Mouse (Mus musculus) right cerebral cortex, postnatal 14 days (tissue): ENCODE results near the gene Ampd2.

Experiments
- DNase-seq: peaks from one replicate; pipeline ENCODE4 v3.0.0; 2022

Gene Ampd2

GRCm38 (mm10) chr3:108086470-108086979 is at the start of gene Ampd2:
Ampd2 (minus strand) TSS chr3:108086651.
- peak; percentile 55 for DNase-seq

GRCm38 (mm10) chr3:108134701-108135100 is 48.2 kb upstream of the Ampd2 start:
- peak; percentile 58 for DNase-seq

GRCm38 (mm10) chr3:108132484-108132883 is 46.0 kb upstream of the Ampd2 start:
- no peak for DNase-seq

- no peak for DNase-seq
These were observed 45.4 kb upstream of the Ampd2 start for GRCm38 (mm10) chr3:108131821-108132220.

GRCm38 (mm10) chr3:108131216-108131615 is 44.8 kb upstream of the Ampd2 start:
- DNase-seq, result no peak

GRCm38 (mm10) chr3:108129804-108130203 is 43.4 kb upstream of the Ampd2 start:
- DNase-seq, result no peak

GRCm38 (mm10) chr3:108129367-108129766 is 42.9 kb upstream of the Ampd2 start:
- DNase-seq, result no peak

- DNase-seq, result no peak
These were observed 42.1 kb upstream of the Ampd2 start for GRCm38 (mm10) chr3:108128520-108128919.

- DNase-seq, result no peak
These were observed 39.9 kb upstream of the Ampd2 start for GRCm38 (mm10) chr3:108126327-108126726.

GRCm38 (mm10) chr3:108124131-108124530 is 37.7 kb upstream of the Ampd2 start:
- no peak for DNase-seq

GRCm38 (mm10) chr3:108123242-108123641 is 36.8 kb upstream of the Ampd2 start:
- no peak for DNase-seq

GRCm38 (mm10) chr3:108121101-108121500 is 34.6 kb upstream of the Ampd2 start:
- DNase-seq, result no peak

GRCm38 (mm10) chr3:108117465-108117864 is 31.0 kb upstream of the Ampd2 start:
- DNase-seq, result no peak

GRCm38 (mm10) chr3:108113591-108114289 is 27.3 kb upstream of the Ampd2 start:
- no peak for DNase-seq

- no peak for DNase-seq
These were observed 26.2 kb upstream of the Ampd2 start for GRCm38 (mm10) chr3:108112666-108113065.

- no peak for DNase-seq
These were observed 25.8 kb upstream of the Ampd2 start for GRCm38 (mm10) chr3:108112246-108112645.

GRCm38 (mm10) chr3:108111320-108111719 is 24.9 kb upstream of the Ampd2 start:
- no peak for DNase-seq

- no peak for DNase-seq
These were observed 18.8 kb upstream of the Ampd2 start for GRCm38 (mm10) chr3:108105281-108105680.

GRCm38 (mm10) chr3:108102075-108102474 is 15.6 kb upstream of the Ampd2 start:
- no peak for DNase-seq

- no peak for DNase-seq
These were observed 15.1 kb upstream of the Ampd2 start for GRCm38 (mm10) chr3:108101594-108101993.

- DNase-seq, result no peak
These were observed 11.9 kb upstream of the Ampd2 start for GRCm38 (mm10) chr3:108098316-108098715.

- DNase-seq, result no peak
These were observed 11.2 kb upstream of the Ampd2 start for GRCm38 (mm10) chr3:108097656-108098055.

- DNase-seq, result no peak
These were observed 10.3 kb upstream of the Ampd2 start for GRCm38 (mm10) chr3:108096726-108097125.

- no peak for DNase-seq
These were observed 9.8 kb upstream of the Ampd2 start for GRCm38 (mm10) chr3:108096226-108096625.
